Mouse (Mus musculus) forebrain, embryonic 10.5 days (tissue): ENCODE measurements at regions not wholly inside any gene's neighbourhood (a gene's known extent, or its start where the extent isn't known, plus 50 kb on each side); places are given as distances from the start of the nearest gene placed in this dataset.
A peak's percentile ranks its signal among the peaks of the same experiment; 100 is the strongest.

Experiments
- DNase-seq: peaks from one replicate; pipeline ENCODE4 v3.0.0-alpha.2; 2017; ENCODE audit warnings: low spot score; ENCODE audit errors: extremely low spot score
- H3K27ac ChIP-seq: fragments of 300-500 bp; sonication (generic); 2 replicates; pipeline ENCODE4 v1.5.1; 2016; ENCODE audit warnings: mild to moderate bottlenecking
- H3K27me3 ChIP-seq: fragments of 300-500 bp; sonication (generic); 2 replicates; pipeline ENCODE4 v1.6.1; 2016; ENCODE audit warnings: mild to moderate bottlenecking; ENCODE audit not compliant: poor library complexity, severe bottlenecking
- H3K36me3 ChIP-seq: fragments of 300-500 bp; sonication (generic); replicated peaks from 2 replicates; pipeline ENCODE4 v1.6.1; 2016; ENCODE audit warnings: mild to moderate bottlenecking, moderate library complexity
- H3K4me1 ChIP-seq: fragments of 300-500 bp; sonication (generic); 2 replicates; pipeline ENCODE4 v1.6.1; 2016
- H3K4me3 ChIP-seq: fragments of 300-500 bp; sonication (generic); 2 replicates; pipeline ENCODE4 v1.5.1; 2016; ENCODE audit warnings: mild to moderate bottlenecking, moderate library complexity
- H3K9me3 ChIP-seq: fragments of 300-500 bp; sonication (generic); 2 replicates; pipeline ENCODE4 v1.6.1; 2016; ENCODE audit warnings: mild to moderate bottlenecking, moderate library complexity
- WGBS: fragments of 180-500 bp; shearing (Covaris S2); methylation state at CpG from one replicate; pipeline ENCODE4 v1.1.7; 2016; 5-methylcytosine and 5-hydroxymethylcytosine counted together

DNA sequence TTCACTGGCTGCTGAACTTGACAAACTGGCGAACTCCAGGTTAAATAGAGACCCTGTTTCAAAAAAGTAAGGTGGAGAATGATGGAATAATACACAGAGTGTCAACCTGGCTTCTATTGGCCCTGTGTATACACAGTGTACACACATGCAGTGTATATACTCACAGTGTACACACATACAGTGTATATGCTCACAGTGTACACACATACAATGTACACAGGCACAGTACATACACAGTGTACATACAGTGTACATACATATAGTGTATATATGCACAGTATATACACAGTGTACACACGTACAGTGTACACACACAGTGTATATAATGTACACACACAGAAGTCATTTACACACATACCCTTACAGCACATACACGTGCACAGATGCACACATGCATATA, 52.4 kb upstream of the Aldh1b1 start:
- no peak overlapping the region for H3K4me3 ChIP-seq
- no peak for DNase-seq
- H3K27me3 ChIP-seq, result peaks cover 10% of the 10 kb centered on the region
- no peaks in the 10 kb centered on the region for H3K9me3 ChIP-seq
- H3K36me3 ChIP-seq, result no peaks in the 10 kb centered on the region
- 0 out of 2 replicates have a peak, but pooled peaks cover 3% of the 10 kb centered on the region for H3K4me1 ChIP-seq
- H3K27ac ChIP-seq, result no peak overlapping the region
- 90% methylated on average over 3 of the region's 3 CpGs for WGBS

DNA sequence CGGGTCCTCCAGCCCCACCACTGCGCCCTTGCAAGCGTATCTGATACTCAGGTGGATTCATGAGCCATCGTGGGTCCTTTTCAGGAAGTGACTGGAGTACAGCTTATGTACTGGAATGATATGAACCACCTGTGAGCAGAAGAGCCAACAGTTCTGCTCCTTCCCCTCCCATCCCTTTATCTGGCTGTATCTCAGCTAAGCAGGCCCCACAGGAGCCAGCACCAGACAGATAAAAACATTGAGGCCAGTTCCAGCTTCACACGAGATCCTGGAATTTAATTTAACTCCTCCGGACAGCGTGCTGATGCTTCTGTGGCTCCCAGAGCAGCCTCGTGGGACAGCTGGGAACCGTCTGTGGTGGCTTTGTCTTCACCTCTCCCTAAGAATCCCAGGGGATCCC, 53.1 kb upstream of the Aldh1b1 start:
- H3K27me3 ChIP-seq, result peaks cover 15% of the 10 kb centered on the region
- peaks cover 10% of the 10 kb centered on the region; the same call in 1 of the 2 replicates for H3K4me1 ChIP-seq
- no peaks in the 10 kb centered on the region for H3K9me3 ChIP-seq
- DNase-seq, result no peak
- whole genome bisulfite sequencing, result 72% methylated on average over 9 of the region's 9 CpGs
- no peaks in the 10 kb centered on the region for H3K36me3 ChIP-seq
- no peak overlapping the region for H3K4me3 ChIP-seq
- H3K27ac ChIP-seq, result no peak overlapping the region

DNA sequence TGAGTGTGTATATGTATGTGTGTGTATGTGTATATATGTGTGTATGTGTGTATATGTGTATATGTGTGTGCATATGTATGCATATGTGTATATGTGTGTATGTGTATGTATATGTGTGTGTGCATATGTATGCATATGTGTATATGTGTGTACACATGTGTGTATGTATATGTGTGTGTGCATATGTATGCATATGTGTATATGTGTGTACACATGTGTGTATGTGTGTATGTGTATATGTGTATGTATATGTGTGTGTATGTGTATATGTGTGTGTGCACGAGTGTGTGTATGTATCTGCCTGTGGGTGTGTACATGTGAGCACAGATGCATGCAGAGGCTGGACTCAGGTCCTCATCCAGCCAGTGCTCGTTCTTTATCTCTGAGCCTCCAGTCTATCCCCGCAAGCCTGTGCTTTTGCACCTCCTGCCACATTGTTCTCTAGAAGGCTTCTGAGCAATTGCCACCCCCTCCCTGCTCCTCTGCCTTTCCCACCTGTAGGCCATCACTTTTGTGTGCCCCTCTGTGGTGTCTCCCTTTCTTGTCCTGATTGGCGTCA, 53.9 kb upstream of the Aldh1b1 start:
- Histone ChIP-seq H3K4me1 (peaks cover 14% of the 10 kb centered on the region; the same call in 1 of the 2 replicates), H3K4me3 (no peak overlapping the region), H3K27me3 (peaks cover 13% of the 10 kb centered on the region), H3K9me3 (no peaks in the 10 kb centered on the region), H3K27ac (no peak overlapping the region), H3K36me3 (no peaks in the 10 kb centered on the region)
- WGBS, result 96% methylated on average over 4 of the region's 4 CpGs
- DNase-seq, result no peak

DNA sequence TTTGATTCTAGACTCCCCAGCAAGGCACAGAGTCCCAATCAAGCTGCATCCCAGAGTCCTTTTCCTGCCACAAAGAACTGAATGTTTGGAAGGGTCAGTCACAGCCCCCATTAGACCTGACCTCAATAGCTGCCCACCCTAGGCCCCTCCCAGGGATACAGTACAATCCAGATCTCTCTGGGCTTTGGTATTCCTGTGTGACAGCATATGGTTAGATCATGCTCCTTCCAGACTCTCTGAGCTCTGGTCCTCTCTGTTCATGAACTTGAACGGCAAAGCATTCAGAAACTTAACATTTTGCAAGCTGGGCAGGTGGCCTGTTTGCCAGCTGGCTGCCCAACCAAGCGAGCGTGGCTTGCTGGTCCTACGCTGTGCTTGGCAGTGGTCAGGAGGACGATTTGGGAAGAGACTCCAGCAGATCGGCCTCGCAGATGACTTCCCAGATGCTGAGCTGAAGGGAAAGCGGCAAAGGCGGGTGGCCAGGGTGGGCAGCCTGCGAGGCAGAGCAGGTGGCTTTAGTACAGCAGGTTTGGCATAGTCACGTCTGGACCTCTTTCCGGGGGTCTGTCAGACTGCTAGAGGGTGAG, 58.0 kb upstream of the Aldh1b1 start:
- Histone ChIP-seq H3K36me3 (no peaks in the 10 kb centered on the region), H3K9me3 (no peaks in the 10 kb centered on the region), H3K4me1 (peaks cover 37% of the 10 kb centered on the region), H3K27ac (peak overlapping the region; percentile 12; the same call in 1 of the 2 replicates), H3K27me3 (peaks cover 31% of the 10 kb centered on the region), H3K4me3 (no peak overlapping the region)
- 93% methylated on average over 12 of the region's 12 CpGs for WGBS
- no peak for DNase-seq

DNA sequence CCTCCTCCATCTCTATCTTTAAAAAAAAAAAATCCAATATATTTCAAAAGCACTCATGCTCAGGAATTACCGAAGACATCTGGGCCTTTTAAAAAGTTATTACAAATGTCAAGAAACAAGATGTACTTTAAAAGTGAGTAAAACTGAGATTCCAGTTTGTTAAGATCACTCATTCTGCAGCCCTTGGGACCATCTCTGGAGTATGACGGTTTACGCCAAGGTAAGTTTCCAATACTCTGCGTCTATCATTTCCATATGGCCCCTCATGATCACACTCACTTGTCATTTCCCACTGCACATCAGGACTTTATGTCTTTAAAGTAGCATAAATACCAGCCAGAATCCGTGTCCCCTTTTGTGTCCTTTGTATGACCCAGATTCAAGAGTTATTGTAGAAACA, 58.5 kb upstream of the Aldh1b1 start:
- H3K27me3 ChIP-seq, result peaks cover 31% of the 10 kb centered on the region
- WGBS, result 87% methylated on average over 5 of the region's 5 CpGs
- no peaks in the 10 kb centered on the region for H3K9me3 ChIP-seq
- no peak overlapping the region for H3K27ac ChIP-seq
- no peak overlapping the region for H3K4me3 ChIP-seq
- H3K36me3 ChIP-seq, result no peaks in the 10 kb centered on the region
- peaks cover 37% of the 10 kb centered on the region for H3K4me1 ChIP-seq
- no peak for DNase-seq

DNA sequence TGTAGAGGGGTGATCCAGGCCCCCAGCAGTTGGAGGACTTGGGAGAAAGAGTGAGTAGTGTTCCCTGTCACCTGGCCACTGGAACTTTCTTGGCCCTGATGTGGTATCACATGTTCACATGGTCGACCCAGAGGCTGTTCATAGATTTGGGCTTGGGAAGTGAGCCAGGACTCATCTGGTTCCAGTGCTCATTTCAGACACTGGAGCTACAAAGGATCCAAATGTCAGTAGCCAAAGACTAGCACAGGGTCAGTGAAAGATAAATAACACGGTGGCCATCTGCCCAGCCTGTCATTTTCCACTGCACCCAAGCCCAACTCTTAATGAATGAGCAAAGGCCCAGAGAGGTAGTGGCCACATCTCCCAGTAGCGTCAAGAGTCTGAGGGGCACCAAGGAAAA, 59.1 kb upstream of the Aldh1b1 start:
- DNase-seq, result no peak
- no peak overlapping the region for H3K4me3 ChIP-seq
- WGBS, result 82% methylated on average over 3 of the region's 3 CpGs
- no peaks in the 10 kb centered on the region for H3K9me3 ChIP-seq
- H3K27ac ChIP-seq, result no peak overlapping the region
- H3K27me3 ChIP-seq, result peaks cover 31% of the 10 kb centered on the region
- H3K36me3 ChIP-seq, result no peaks in the 10 kb centered on the region
- H3K4me1 ChIP-seq, result peaks cover 37% of the 10 kb centered on the region

DNA sequence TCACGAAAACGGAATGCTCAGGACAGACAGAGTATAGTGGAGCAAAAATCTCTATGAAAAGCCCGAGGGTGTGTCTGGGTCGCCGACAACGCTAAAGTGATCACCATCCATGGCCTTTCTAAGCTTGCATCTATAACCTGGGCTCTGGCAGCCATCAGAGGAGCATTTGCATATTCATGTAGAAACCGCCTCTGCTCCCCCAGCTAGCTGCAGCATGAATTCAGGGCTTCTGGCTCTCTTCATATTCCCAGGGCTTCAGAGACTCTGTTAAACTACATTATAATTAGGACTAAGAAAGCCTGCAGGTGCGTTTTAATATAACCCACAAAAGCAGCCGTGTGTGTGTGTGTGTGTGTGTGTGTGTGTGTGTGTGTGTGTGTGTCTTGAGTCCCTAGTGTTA, 59.7 kb upstream of the Aldh1b1 start:
- peaks cover 37% of the 10 kb centered on the region for H3K4me1 ChIP-seq
- H3K36me3 ChIP-seq, result no peaks in the 10 kb centered on the region
- DNase-seq, result no peak
- H3K9me3 ChIP-seq, result no peaks in the 10 kb centered on the region
- 70% methylated on average over 9 of the region's 9 CpGs for WGBS
- H3K4me3 ChIP-seq, result no peak overlapping the region
- H3K27ac ChIP-seq, result 0 out of 2 replicates have a peak overlapping the region, but pooled peaks have one; percentile 2
- peaks cover 31% of the 10 kb centered on the region for H3K27me3 ChIP-seq

DNA sequence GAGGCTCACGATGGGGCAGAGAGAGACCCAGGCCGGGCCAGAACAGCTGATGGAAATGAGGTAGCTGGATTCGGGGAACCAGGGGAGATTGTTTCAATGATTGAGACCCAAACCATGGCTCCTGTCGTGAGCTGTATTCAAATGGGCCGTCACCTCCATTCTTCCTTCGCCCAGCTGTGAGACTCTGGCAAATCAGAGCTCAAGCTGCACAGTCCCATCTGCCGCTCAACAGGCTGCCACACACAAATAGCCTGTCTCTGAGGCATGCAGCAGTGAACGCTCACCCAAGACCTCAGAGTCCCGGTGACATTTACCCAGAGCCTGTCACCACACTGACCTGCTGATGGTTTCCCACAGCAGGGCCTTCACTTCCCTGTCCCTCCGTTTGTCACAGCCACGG, 60.1 kb upstream of the Aldh1b1 start:
- Histone ChIP-seq H3K27ac (0 out of 2 replicates have a peak overlapping the region, but pooled peaks have one; percentile 2), H3K9me3 (no peaks in the 10 kb centered on the region), H3K36me3 (no peaks in the 10 kb centered on the region), H3K27me3 (peaks cover 31% of the 10 kb centered on the region), H3K4me1 (peaks cover 37% of the 10 kb centered on the region), H3K4me3 (no peak overlapping the region)
- DNase-seq, result no peak
- 64% methylated on average over 11 of the region's 11 CpGs for WGBS

DNA sequence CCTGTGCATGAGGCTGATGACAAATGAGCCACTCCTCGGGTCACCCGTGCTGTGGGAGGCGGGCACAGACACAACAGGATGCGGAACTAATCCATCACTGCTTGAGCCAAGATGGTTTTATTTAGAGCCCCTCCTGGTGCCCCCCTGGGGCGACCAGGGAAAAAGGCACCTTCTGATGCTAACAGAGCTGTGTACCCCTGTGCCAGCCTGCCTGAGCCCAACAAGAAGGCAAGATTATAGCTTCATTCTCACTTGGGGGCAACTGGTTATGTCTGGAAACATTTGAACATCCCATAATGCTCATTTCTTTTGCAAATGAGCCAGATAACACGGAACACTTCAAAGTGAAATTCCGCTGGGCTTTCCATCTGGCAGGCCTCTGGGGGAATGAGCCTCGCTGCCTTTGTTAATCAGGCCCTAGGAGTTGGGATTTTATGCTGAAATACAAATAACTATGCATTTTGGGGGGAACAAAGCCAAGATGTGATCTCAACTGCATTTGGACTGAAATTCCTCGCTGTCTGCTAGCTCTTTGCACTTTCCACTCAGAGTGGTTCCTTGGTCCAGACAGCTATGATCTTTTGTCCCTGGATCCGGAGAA, 62.5 kb upstream of the Aldh1b1 start:
- peak overlapping the region; percentile 25; the same call in 1 of the 2 replicates for H3K27ac ChIP-seq
- no peak overlapping the region for H3K4me3 ChIP-seq
- H3K27me3 ChIP-seq, result peaks cover 25% of the 10 kb centered on the region
- WGBS, result 53% methylated on average over 10 of the region's 10 CpGs
- no peaks in the 10 kb centered on the region for H3K36me3 ChIP-seq
- H3K4me1 ChIP-seq, result peaks cover 33% of the 10 kb centered on the region
- no peak for DNase-seq
- no peaks in the 10 kb centered on the region for H3K9me3 ChIP-seq

DNA sequence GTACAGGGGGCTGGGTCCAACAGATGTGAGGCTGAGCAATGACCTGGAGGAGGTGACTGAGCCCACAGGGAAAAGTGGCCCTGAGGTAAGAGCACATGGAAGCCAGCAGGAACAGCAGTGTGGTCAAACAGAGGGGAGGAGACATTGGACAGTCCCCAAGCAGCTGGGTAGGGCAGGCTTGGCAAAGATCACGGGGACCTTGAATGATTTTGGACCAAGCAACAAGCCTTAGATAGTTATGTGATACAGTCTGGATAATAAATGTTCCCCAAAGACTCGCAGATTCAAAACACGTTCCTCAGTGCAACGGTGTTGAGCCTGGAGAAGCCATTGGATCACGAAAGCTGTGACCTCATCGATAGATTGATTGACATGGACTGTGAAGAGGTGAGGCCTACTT, 64.8 kb upstream of the Aldh1b1 start:
- peaks cover 42% of the 10 kb centered on the region for H3K4me1 ChIP-seq
- no peak overlapping the region for H3K27ac ChIP-seq
- H3K9me3 ChIP-seq, result no peaks in the 10 kb centered on the region
- H3K4me3 ChIP-seq, result no peak overlapping the region
- 94% methylated on average over 6 of the region's 6 CpGs for WGBS
- no peaks in the 10 kb centered on the region for H3K36me3 ChIP-seq
- DNase-seq, result no peak
- peaks cover 12% of the 10 kb centered on the region; the same call in 1 of the 2 replicates for H3K27me3 ChIP-seq

DNA sequence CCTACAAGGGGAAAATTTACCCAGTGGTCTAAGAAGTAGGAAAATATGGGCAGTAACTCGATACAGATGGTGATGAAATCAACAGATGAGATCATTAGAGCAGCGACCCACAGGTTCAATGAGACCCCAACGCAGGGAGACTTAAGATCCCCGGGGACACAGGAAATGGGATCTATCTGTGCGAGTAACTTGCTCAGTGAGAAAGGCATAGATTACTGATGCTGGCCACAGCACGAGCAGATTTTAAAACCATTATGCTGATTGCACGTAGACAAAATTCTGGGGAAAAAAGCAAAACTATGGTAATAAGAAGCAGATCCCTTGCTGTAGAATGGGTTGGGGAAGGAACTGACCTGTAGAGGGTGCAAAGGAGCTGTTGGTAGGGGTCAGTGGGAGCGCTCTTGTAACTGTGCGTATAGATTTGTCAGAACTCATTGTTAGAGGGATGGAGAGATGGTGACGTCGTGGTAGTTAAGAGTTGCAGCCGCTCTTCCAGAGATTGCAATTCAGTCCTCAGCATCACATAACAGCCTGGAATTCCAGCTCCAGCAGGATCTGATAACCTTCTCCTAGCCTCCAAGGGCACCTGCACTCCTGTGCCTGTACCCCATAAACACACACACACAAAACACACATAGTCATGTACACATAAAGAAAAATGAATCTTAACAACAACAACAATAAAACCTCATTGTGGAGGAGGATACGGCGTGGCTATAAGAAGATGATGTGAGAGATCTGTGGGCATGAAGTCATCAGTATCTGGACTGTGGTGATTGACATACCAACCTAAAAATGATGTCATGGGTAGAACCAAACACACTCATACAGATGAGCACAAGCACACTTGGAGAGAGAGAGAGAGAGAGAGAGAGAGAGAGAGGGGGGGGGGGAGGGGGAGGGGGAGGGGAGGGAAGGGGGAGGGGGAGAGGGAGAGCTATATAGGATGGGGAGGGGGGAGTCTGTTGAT, 67.7 kb upstream of the Aldh1b1 start:
- Histone ChIP-seq H3K27me3 (peaks cover 17% of the 10 kb centered on the region; the same call in 1 of the 2 replicates), H3K4me1 (peaks cover 47% of the 10 kb centered on the region), H3K36me3 (no peaks in the 10 kb centered on the region), H3K27ac (0 out of 2 replicates have a peak overlapping the region, but pooled peaks have one; percentile 26), H3K4me3 (no peak overlapping the region), H3K9me3 (no peaks in the 10 kb centered on the region)
- 31% methylated on average over 14 of the region's 14 CpGs for WGBS
- DNase-seq, result peak; percentile 34

DNA sequence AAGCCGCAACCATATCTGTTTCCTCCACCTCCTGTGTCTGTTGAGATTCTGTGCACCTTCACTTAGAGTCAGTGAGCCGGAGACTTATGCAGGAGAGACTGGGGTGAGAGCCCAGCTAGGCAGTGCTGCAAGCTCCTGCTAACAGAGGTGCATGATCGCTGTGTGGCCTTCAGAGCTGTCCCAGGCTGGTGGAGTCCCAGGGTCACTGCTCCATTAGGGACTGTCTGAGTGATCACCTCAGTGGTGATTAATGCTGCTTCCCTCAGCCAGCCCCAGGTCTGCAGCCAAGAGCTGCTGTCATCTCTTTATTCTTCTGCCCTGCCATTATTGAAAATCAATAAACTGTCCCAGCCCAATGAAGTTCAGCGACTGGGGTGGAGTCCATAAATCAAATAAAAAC, 69.0 kb upstream of the Aldh1b1 start:
- Histone ChIP-seq H3K27me3 (peaks cover 29% of the 10 kb centered on the region; the same call in 1 of the 2 replicates), H3K9me3 (no peaks in the 10 kb centered on the region), H3K27ac (peak overlapping the region; percentile 26; the same call in 1 of the 2 replicates), H3K36me3 (no peaks in the 10 kb centered on the region), H3K4me3 (no peak overlapping the region), H3K4me1 (peaks cover 48% of the 10 kb centered on the region)
- 84% methylated on average over 4 of the region's 4 CpGs for WGBS
- no peak for DNase-seq
